Mouse (Mus musculus) frontal cortex, postnatal 36 days (tissue): Measurements from ENCODE around the gene 2200002J24Rik.
A peak's percentile ranks its signal among the peaks of the same experiment; 100 is the strongest.
"Not testable (repeated sequence)": the region's sequence is repeated elsewhere in the genome, so short reads cannot be mapped to it uniquely, and the experiment has no call there.

Experiments used
- DNase-seq, 2 experiments: peaks; one replicate each; pipeline ENCODE4 v3.0.0; 2022; ENCODE audit warnings: low spot score in 2 of 2

The 2200002J24Rik gene

GRCm38 (mm10) chr7:30728739-30729395 lies 30.1 kb downstream of the 2200002J24Rik start:
- DNase-seq: no peak

GRCm38 (mm10) chr7:30729396-30730063 lies 30.8 kb downstream of the 2200002J24Rik start, which contains the start of gene Tmem147:
Tmem147 (minus strand) TSS chr7:30729540.
- peak; percentile 97 to 98 for DNase-seq

DNA sequence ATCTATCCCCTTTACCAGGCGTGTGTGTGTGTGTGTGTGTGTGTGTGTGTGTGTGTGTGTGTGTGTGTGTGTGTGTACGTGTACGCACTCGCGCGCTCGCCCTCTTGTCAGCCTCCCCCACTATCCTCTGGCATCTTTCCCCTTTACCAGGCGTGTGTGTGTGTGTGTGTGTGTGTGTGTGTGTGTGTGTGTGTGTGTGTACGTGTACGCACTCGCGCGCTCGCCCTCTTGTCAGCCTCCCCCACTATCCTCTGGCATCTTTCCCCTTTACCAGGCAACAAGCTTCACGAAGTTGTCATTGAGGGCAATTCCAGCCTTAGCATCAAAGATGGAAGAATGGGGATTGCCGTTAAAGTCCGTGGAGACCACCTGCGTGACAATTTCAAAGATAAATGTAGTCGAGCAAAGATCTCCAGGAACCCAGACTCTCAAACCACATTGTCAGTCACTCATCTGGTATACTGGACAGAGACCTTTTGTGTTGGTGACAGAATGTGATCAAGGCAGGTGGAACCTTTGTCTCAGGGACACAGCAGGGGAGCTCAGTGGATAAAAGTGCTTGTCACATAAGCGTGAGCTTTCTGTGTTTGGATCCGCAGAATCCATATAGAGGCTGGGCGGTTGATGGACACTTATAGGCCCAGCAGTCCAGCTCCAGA lies 31.5 kb downstream of the 2200002J24Rik start:
- peak in 1 of 2 experiments; percentile 26 for DNase-seq

DNA sequence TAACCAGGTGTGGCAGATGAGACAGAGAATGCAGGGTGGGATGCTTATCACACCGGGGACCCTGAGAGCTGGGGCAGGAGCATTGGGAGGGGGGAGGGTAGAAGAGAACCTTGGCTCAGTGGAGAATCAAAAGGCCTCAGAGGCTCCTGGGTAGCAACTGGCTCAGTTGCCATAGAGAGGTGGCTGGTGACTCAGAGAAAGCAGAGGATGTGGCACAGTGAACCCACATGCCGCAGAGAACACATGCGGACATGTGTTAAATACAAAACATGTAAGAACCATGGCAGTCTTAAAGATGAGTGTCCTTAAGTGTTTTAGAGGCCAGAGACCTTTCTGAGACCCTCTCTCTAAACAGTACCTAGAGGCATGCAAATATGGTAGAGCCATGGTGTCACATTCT lies 37.5 kb downstream of the 2200002J24Rik start:
- DNase-seq: no peak

- not testable (repeated sequence) for DNase-seq
Measured at GRCm38 (mm10) chr7:30742570-30742969, 43.8 kb downstream of the 2200002J24Rik start.

DNA sequence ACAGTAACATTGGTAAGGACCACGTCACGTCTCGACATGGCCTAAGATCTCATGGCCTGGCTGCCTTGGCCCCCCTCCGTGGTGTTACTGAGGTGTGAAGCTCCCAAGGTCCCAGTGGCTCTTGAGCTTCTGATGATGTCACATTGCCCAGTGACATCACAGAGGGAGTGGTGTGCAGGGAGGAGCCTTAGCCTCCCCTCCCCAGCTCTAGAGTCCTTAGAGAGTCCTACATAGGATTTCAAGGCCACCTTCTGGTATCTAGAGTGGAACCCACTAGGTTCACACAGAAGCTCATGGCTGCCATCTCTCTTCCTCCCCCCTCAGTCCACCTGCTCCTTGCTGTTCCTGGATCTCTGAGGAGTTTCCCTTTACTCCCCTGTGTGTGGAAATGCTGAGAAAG lies 44.9 kb downstream of the 2200002J24Rik start, which contains the start of gene Gapdhs:
Gene Gapdhs, minus strand, starts transcription at position 65 of the 400 bp plus-strand sequence.
- not testable (repeated sequence) for DNase-seq

DNA sequence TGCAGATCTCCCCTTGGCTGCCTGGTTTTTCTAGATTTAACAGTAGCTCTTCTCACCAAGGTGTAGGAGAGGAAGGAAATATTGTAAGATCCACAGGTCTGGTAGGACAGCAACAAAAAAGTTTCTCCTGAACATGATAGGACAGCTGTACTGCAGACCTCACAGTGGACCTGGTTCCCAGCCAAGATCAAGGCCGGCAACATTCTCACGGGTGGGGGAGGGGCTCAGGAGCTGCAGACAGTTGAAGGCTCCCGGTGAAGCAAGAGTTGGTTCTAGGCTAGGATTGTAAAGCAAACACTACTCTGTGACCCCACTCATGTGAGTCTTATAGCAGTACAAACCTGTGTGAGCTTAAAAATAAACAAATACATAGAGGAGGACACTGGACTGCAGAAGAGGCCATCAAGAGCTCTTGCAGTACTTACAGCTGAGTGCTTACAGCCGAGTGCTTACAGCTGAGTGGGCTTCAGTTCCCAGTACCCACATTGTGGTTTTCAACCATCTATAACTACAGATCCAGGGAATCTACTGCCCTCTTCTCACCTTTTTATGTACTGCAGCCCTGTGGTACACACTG lies 45.4 kb downstream of the 2200002J24Rik start:
- no peak for DNase-seq

DNA sequence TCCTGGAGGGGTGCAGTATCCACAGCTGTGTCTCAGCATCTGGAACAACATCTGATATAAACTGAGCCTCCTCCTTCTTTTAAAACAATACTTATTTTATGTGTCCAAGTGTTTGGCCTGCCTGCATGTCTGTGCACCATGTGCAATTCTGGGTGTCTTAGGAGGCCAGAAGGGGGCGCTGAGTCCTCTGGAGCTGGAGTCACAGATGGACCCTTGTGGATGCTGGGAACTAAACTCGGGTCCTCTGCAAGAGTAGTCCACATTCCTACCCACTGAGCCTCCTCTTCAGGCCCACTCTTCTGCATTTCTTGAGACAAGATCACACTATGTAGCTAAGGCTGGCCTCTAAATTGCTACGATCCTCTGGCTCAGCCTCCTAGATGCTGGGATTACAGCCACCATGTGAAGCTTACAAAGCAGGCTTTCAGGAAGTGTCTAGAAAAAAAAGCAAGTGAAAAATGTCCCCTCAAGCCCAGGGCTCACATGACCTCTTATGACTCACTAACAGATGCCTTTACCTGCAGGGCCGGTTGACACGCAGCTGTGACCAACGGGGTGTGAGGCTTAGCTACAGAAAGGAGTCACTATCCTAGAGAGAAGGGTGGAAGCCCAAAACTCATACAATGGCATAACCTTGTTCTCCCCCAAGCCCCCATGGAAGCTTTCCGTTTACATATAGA lies 48.9 kb downstream of the 2200002J24Rik start:
- DNase-seq: no peak
